Mouse (Mus musculus): ENCODE results near the gene Adamts4.

Gene Adamts4

GRCm38 (mm10) chr1:171278436-171278835 is 28.2 kb downstream of the Adamts4 start:
- DNase-seq (ENCODE audit: low spot score in 2 of 2) = no peak

DNA sequence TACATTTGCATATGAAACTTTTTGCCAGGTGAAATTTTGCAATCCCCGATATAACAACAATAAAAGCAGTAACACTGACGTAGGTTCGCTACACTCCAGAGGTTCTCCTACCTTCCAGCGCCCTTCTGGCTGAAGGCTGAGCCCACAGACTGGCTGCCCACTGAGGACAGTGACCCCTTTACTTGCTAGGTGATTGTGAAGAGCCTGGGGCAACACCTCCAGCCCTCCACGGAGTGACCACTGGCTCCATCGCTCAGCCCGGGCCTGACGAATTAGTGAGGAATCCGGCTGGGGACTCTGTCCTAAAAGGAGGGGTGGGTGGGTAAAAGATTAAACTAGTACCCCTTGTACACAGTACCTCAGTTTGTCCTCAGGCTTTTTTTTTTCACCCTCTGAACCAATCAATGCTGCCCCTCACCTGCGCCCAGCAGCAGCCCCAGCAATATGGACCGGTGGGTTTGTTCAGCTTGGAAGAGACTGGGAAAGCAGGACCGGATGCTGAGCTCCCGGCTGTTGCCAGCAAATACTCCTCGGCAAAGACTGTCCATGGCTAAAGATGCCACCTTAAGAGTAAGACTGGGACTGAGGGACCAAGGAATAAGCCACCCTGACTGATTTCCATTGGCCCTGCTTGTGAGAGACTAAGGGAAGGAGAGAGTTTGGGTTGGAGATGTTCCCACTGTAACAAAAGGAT is 28.9 kb downstream of the Adamts4 start:
- DNase-seq (ENCODE audit: low spot score in 2 of 2) = no peak

DNA sequence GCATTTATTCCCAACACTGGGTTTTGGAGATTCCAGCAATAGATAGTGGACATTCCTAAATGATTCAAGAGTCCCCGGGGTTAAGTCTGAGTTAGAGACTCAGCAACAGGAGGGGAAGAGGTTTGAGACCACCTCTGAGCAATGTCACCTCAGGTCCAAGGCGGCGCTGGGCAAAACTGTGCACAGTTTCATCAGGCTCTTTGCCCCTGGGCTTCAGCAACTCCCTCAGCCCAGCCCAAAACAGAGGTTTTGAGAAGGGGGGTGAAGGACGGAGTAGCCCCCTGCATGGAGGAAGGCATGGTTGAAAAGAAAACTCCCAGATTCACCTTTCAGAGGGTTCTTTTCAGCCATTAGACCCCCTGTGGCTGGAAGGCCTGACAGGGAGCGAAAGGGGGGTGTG is 29.5 kb downstream of the Adamts4 start:
- DNase-seq (ENCODE audit: low spot score in 2 of 2) = no peak

DNA sequence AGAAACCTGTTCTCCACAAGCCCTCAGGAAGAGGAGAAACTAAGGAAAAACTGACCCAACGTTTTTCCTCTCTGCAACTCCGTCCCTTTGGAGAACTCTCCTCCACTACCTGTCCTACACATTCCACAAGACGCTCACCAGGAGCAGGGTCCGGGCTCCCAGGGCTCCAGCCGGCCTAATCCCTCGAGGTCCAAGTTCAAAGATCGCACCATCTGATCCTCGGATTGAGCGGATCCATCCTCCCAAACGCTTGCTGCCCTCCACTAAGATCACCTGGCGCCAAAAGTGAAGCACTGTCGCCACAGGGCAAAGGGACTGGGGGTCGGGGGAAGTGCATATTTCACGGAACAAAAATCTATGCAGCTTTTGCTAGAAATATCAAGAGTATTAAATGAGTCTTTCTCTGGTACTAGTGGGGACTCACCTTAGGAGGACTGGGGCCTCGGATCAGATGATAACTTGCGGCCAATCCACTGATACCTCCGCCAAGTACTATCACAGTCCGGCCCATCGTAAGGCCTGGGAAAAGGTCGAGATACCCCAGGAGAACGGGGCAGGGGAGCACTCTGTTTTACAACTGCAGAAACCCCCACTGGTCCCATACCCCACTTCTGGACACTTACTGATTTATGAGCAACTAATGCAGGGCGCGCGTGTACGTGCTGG is 30.2 kb downstream of the Adamts4 start:
- DNase-seq (ENCODE audit: low spot score in 2 of 2) = no peak

DNA sequence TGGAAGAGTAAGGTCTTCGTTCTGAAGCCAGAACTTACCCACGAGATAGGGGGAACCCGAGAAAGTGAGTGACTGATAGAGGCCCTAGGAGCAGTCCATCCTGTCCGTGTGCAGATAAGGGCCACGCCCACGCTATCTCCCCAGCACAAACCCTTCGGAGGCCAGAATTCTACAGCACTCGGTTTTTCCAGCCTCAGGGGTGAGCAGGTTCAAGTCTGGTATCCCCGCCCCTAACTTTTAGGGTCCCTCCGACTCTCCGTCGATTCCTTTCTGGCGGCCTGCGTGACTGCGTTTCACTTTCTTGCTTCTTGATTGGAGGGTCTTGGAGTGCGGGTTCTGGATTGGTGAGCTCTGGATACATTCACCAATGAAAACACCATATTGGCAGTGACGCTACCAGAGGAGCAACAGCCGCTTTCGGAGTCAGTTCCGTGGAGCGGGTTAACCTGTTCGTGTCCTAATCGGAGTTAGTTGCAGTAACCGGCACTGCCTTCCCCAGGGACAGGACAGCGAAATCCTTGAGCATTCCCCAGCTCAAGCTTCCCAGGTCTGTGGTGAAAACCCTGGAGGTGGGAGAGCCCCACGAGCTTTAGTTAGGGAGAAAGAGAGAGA is 30.8 kb downstream of the Adamts4 start, which contains the start of gene Ppox:
Gene Ppox, minus strand, starts transcription at position 271 of the 612 bp plus-strand sequence.
- DNase-seq (ENCODE audit: low spot score in 2 of 2) = peak; percentile 92 to 96

- DNase-seq (ENCODE audit: low spot score in 2 of 2) = peak; percentile 81 to 82
These were observed 31.3 kb downstream of the Adamts4 start for GRCm38 (mm10) chr1:171281528-171281923.

- DNase-seq (ENCODE audit: low spot score in 2 of 2) = no peak
These were observed 32.0 kb downstream of the Adamts4 start for GRCm38 (mm10) chr1:171282086-171282805.

DNA sequence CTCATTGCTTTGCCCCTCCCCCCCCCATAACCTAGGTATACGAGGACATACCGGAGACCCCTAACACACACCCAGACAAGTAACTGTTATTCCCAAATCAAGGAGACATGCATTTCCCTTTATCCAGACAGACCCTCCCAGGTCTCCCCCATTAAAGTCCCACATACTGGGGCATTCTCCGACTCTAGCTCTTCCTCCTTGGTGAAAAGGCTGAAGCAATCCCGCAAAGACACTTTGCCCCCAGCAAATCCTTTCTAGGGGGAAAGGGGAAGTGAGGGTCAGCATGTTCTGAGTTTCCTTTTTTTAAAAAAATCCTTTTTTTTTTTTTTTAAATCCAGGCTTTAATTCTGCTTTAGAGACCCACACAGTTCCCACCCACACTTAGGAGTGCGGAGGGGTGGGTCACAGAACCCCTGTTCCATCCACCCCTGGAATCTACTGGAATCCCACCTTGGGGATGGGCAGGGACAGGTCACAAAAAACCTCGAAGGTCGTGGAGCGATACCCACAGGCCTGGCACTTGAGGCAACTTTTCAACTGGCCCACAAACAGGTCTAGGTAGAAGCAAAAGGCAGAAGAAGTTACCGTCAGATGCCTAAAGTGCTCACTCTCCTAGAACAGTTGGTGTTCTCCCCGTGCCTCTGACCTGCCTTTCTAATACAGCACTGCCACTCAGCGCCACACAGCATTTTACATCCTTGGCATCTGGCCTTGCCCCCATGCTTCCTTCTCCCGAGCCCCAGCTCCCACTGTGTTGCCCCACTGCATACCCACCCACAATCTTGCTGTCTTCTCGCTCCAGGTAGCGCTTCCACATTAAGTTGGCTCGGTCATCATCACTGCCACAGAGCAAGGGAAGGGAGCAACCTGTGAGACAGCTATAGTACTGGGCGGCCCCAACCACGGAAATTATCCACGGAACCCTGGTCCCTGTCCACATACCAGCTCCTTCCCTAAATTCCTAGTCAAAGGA is 33.3 kb downstream of the Adamts4 start:
- DNase-seq (ENCODE audit: low spot score in 2 of 2) = no peak

- no peak for DNase-seq (ENCODE audit: low spot score in 2 of 2)
These were observed 34.3 kb downstream of the Adamts4 start for GRCm38 (mm10) chr1:171284491-171284890.

- peak in 1 of 2 experiments; percentile 1 for DNase-seq (ENCODE audit: low spot score in 2 of 2)
These were observed 35.1 kb downstream of the Adamts4 start for GRCm38 (mm10) chr1:171285096-171285892.

DNA sequence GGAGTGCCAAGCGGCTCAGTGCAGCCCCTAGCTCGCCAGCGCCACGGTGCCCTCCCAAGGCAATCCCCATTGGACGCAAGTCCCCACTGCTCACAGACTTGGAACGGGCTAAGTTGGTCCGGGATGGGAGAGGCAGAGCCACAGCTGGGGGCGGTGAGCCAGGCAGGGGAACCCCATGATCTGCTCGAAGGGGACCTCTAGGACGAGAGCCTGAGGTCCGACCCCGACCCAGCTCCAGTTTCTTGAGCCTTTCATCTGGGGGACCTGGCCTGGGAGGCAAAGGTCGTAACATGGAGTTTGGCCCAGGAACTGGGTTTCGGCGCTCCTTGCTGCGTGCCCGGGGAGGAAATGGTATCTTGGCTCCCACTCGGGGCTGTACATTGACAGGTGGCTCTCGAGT is 36.3 kb downstream of the Adamts4 start:
- peak in 1 of 2 experiments; percentile 2 for DNase-seq (ENCODE audit: low spot score in 2 of 2)

DNA sequence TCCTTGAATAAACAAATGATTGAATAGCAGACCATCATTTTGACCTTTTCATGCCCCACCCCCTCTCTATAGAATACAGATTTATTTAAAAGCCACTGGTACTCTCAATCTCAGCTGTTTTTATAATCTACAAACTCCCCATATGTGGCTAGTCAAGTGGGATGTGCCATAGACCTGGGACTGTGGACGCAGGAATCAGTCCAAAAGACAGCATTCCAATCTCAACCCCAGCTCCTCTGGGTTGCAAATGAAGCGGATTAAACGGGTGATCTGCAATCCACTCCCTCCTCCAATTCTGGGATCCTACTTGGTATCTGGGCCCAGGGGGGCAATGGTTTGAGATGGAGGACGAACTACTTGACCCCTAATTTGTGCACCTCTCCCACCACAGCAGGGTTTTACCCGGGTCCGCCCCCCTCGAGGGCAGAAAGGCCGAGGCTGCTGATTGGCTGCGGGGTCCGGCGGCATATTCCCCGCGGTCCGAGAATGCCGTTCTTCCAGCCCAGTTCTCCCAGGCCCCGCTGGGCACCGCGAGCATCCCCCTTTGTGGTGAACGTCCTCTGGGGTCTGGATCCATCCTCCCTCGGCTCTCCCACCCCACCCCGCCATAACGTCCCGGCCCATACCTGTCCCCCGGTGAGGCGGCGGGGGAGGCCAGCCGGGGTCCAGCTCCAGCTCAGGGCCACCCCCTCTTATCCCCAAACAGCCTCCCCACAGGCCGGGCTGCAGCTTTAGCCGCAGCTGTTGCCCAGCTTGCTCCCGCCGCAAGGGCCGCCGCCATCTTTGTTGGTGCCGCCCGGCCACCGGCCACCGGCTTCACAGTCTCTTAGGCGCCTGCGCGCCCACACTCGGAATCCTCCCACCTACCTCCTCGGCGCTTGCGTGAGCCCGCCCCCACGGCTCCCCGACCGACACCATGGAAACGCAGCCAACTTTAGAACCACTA is 37.2 kb downstream of the Adamts4 start, which contains the start of gene Usp21:
Gene Usp21, minus strand, starts transcription at position 856 of the 946 bp plus-strand sequence.
- DNase-seq (ENCODE audit: low spot score in 2 of 2) = peak; percentile 95 to 96

DNA sequence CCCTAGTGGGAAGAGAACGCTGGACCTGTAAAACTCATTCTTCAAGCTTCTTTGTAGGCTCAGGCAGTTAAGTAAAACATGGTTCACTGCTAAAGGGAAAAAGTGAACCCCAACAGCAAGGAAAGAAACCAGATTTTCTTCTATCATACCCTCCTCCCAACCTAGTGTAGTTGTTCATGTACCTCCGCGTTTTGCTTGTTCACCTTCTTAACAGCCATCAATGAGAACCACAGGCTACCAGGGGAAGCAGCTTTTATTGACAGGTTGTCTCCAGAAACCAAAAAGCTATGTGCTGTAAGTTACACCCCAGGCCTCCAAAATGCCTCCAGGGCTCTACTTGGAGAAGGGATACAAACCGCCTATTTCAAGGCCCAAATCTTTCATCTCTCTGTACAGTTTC is 38.1 kb downstream of the Adamts4 start:
- DNase-seq (ENCODE audit: low spot score in 2 of 2) = no peak

DNA sequence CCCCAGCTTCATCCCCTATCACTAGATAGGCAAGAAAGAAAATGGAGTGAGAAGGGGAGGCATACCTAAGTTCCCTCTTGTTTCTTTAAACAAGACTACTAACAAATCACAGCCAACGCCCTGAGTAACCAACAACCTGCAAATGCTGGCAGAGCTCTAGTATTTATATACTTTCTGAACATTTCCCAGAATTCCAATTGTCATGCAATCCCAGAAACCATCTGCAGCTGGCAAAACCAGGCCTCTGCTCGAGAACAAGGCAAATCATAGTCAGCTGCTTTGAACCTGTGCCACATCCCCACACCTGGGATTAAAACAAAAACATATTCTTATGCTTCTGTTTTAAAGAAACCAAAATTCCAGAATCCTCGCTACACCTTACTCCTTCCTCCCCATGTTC is 43.1 kb downstream of the Adamts4 start:
- no peak for DNase-seq (ENCODE audit: low spot score in 2 of 2)

GRCm38 (mm10) chr1:171293906-171294297 is 43.7 kb downstream of the Adamts4 start:
- no peak for DNase-seq (ENCODE audit: low spot score in 2 of 2)

DNA sequence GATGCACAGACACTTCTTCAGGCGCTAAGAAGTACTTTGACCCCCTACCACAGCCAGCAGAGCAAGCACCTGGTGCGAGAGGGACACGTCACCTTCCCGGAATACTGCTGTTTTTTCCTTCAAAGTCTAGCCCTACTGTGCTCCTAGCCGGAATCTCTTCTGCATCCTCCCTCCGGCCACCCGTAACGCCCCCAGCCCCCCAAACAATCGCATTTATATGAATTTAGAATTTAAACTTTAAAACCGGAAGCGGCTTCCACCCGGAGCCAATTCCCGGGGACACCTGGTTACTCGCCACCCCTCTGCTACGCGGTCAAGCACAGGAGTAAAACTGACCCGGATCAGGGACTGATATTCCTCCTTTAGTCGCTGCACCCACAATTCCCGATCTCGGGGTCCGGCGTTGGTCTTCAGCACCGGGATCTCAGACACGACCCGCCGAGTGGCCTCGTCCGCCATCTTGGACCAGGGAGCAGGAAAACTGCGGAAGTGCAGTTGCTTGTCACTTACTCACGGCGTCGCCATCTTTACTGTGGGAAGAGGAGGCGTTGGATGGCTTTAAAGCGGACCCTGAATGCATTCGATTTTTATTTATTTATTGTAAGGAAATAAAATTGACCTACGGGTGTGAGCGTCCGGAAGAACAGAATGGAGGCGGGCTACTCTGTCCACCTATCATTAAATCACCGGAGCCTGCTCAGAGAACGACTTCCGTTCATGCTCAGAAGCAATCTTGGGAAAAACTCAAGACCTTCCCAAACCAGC is 44.3 kb downstream of the Adamts4 start, which contains the start of gene Ufc1:
Gene Ufc1, minus strand, starts transcription at position 727 of the 765 bp plus-strand sequence.
- DNase-seq (ENCODE audit: low spot score in 2 of 2) = peak; percentile 86 to 90

- no peak for DNase-seq (ENCODE audit: low spot score in 2 of 2)
These were observed 44.8 kb downstream of the Adamts4 start for GRCm38 (mm10) chr1:171295063-171295402.

DNA sequence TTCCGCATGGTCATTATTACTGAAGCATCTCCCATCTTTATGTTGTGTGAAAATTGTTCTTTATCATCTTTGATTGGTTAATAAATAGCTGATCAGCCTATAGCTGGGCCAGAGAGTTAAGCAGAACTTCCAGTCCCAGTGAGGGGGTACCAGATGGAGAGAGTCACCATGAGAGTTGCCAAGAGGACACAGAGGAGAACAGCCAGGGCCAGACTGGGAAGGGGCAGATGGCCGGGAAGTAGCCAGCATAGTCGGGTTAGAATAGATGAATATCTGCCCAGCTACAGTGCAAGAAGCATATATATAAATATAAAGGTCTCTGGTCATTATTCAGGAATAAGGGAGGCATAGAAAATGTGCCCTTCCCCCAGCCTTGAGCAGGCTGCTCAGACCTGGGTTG is 48.0 kb downstream of the Adamts4 start:
- no peak for DNase-seq (ENCODE audit: low spot score in 2 of 2)

Measured in right cerebral cortex, adult 2 months (tissue).